Mouse (Mus musculus) neural tube, embryonic 14.5 days (tissue): ENCODE measurements around the gene Kif1bp. TPM values are rescaled to one million over a fixed set of nuclear protein-coding genes. Genes with fewer than 3 reads are reported as not detected.

ENCODE experiments used
- ATAC-seq: fragments of 200-750 bp; cut with Nextera tagmentation; 2 replicates; pipeline ENCODE4 v1.8.0; 2017; ENCODE audit warnings: low read depth, mild to moderate bottlenecking, moderate TSS enrichment, moderate library complexity
- H3K27ac ChIP-seq: fragments of 300-500 bp; sonication (generic); 2 replicates; pipeline ENCODE4 v1.5.1; 2014; ENCODE audit warnings: low read depth, mild to moderate bottlenecking, control low read depth, low read length, moderate library complexity, mixed read lengths
- H3K27me3 ChIP-seq: fragments of 300-500 bp; sonication (generic); 2 replicates; pipeline ENCODE4 v1.6.1; 2014; ENCODE audit warnings: low read length; ENCODE audit not compliant: control insufficient read depth, insufficient read depth
- H3K36me3 ChIP-seq: fragments of 300-500 bp; sonication (generic); 2 replicates; pipeline ENCODE4 v1.6.1; 2014; ENCODE audit warnings: low read length, mixed read lengths; ENCODE audit not compliant: control insufficient read depth, insufficient read depth
- H3K4me1 ChIP-seq: fragments of 300-500 bp; sonication (generic); 2 replicates; pipeline ENCODE4 v1.6.1; 2014; ENCODE audit warnings: low read length; ENCODE audit not compliant: control insufficient read depth, insufficient read depth
- H3K4me2 ChIP-seq: fragments of 300-500 bp; sonication (generic); 2 replicates; pipeline ENCODE4 v1.6.1; 2014; ENCODE audit warnings: mild to moderate bottlenecking, low read depth, low read length, control low read depth
- H3K4me3 ChIP-seq: fragments of 300-500 bp; sonication (generic); 2 replicates; pipeline ENCODE4 v1.5.1; 2014; ENCODE audit warnings: low read depth, low read length, control low read depth, mixed read lengths
- H3K9ac ChIP-seq: fragments of 300-500 bp; sonication (generic); replicated peaks from 2 replicates; pipeline ENCODE4 v1.6.1; 2014; ENCODE audit warnings: low read depth, mild to moderate bottlenecking, control low read depth, low read length, mixed read lengths
- H3K9me3 ChIP-seq: fragments of 300-500 bp; sonication (generic); 2 replicates; pipeline ENCODE4 v1.6.1; 2016; ENCODE audit warnings: low read length; ENCODE audit not compliant: control insufficient read depth
- WGBS: fragments of 180-500 bp; shearing (Covaris S2); extraction: QIAGEN DNeasy Blood & Tissue Kit; methylation state at CpG from one replicate; pipeline ENCODE4 v1.1.7; 2014; 5-methylcytosine and 5-hydroxymethylcytosine counted together
- polyA plus RNA-seq: library from polyadenylated mRNA; unstranded; fragments of >200 nt; fragmentation: Nextera tagmentation; extraction: Ambion mirVana; gene quantifications from 2 replicates; pipeline ENCODE4 v1.2.1, GENCODE M21; 2014

The Kif1bp gene
- polyA plus RNA-seq, 1 experiment from 2014 or later = 95.7 TPM

DNA sequence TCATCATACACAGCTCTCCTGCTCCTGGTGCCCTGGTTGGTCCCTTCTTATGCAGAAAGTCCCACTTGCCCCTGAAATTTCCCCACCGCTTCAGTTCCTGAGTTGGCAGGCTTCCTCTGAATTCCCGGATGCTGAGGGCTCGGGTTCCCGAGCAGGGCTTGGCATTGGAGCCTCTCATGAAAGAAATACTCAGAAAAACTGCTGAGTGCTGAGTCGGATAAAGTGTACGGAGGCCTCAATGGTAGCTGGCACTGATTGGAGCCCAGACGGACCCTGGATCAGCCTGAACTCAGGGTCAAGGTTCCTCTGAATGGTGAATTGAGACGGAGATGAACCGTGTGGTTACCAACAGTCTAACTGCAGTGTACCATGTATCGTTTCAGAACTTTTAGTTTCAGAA is 31.8 kb downstream of the Kif1bp start:
- Histone ChIP-seq H3K9me3 (no peaks in the 10 kb centered on the region), H3K4me2 (no peak overlapping the region), H3K4me1 (no peaks in the 10 kb centered on the region), H3K4me3 (no peak overlapping the region), H3K9ac (no peak overlapping the region), H3K27ac (no peak overlapping the region), H3K27me3 (no peaks in the 10 kb centered on the region), H3K36me3 (no peaks in the 10 kb centered on the region)
- no peak for ATAC-seq
- 86% methylated on average over 10 of the region's 10 CpGs for WGBS

DNA sequence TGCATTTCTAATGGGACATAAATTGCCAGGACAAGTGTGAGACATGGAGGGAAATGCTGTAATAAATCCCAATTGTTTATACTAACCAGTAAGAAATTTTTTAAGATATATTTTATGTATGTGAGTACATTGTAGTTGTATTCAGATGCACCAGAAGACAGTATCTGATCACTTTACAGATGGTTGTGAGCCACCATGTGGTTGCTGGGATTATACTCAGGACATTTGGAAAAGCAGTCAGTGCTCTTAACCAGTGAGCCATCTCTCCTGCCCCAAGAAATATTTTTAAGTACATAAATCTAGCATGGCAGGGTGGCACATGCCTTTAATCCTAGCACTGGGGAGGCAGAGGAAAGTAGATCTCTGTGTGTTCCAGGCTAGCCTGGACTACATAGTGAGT is 32.5 kb downstream of the Kif1bp start:
- Histone ChIP-seq H3K4me3 (no peak overlapping the region), H3K9ac (no peak overlapping the region), H3K27me3 (no peaks in the 10 kb centered on the region), H3K4me1 (no peaks in the 10 kb centered on the region), H3K4me2 (no peak overlapping the region), H3K36me3 (no peaks in the 10 kb centered on the region), H3K9me3 (no peaks in the 10 kb centered on the region), H3K27ac (no peak overlapping the region)
- ATAC-seq = no peak

DNA sequence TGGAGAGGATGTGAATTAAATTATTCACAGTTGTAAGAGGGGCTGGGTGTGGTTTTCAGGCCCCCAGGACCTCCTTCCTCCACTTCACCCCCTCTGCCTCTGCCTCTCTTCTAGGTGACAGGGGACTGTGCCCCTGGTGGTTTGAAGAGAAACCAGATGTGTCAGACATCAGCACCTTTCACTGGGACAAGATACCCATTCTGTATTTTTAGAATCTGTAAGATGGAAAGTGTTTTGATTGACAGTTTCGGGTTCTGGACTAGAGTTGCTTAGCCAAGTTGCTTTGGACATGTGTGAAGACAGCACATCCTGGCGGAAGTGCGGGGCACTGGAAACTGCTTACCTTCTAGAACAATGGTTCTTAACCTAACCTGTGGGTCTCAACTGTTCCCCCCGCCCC is 33.9 kb downstream of the Kif1bp start:
- WGBS = 93% methylated on average over 4 of the region's 4 CpGs
- H3K27me3 ChIP-seq = no peaks in the 10 kb centered on the region
- H3K27ac ChIP-seq = no peak overlapping the region
- no peak overlapping the region for H3K4me2 ChIP-seq
- no peak overlapping the region for H3K9ac ChIP-seq
- no peaks in the 10 kb centered on the region for H3K36me3 ChIP-seq
- no peaks in the 10 kb centered on the region for H3K4me1 ChIP-seq
- no peak overlapping the region for H3K4me3 ChIP-seq
- H3K9me3 ChIP-seq = no peaks in the 10 kb centered on the region
- ATAC-seq = no peak

DNA sequence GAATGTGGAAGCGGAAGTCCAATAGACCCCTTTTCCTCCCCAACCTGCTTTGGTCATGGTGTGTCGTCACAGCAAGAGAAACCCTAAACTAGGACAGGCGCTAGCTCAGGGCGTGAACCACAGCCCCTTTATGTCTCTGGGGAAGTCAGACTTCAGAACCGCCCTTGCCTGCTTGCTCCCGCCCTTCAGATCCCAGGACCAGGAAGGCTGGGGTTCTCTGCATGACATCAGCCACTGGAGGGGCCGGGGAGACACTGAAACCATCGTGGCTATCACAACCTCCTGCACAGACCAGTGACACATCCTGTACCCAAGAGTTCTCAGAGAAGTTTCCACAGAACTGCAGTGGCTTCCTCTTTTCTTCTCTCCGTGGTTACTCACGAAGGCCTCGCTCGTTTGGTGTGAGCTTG is 34.9 kb downstream of the Kif1bp start:
- no peaks in the 10 kb centered on the region for H3K27me3 ChIP-seq
- ATAC-seq = no peak
- 84% methylated on average over 12 of the region's 12 CpGs for WGBS
- no peak overlapping the region for H3K27ac ChIP-seq
- H3K4me1 ChIP-seq = no peaks in the 10 kb centered on the region
- H3K9ac ChIP-seq = no peak overlapping the region
- no peak overlapping the region for H3K4me3 ChIP-seq
- H3K4me2 ChIP-seq = no peak overlapping the region
- no peaks in the 10 kb centered on the region for H3K9me3 ChIP-seq
- H3K36me3 ChIP-seq = no peaks in the 10 kb centered on the region

DNA sequence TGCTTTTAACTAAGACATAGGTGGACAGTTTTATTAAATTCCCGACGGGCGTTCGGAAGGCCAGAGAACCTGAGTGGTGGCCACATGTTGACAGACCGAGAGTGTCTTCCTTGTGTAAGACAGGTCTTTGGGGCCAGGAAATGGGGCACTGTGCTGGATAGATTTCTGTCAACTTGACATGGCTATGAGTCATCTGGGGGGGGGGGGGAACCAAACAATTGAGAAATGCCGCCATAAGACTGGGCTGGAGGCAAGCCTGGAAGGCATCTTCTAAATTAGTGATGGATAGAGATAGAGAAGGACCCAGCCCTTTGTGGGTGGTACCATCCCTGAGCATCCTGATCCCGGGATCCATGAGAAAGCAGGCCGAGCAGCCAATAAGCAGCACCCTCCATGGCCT is 35.3 kb downstream of the Kif1bp start:
- WGBS = 95% methylated on average over 8 of the region's 8 CpGs
- no peak overlapping the region for H3K9ac ChIP-seq
- no peaks in the 10 kb centered on the region for H3K36me3 ChIP-seq
- H3K9me3 ChIP-seq = no peaks in the 10 kb centered on the region
- ATAC-seq = no peak
- H3K4me3 ChIP-seq = no peak overlapping the region
- no peak overlapping the region for H3K27ac ChIP-seq
- H3K27me3 ChIP-seq = no peaks in the 10 kb centered on the region
- H3K4me1 ChIP-seq = no peaks in the 10 kb centered on the region
- no peak overlapping the region for H3K4me2 ChIP-seq

DNA sequence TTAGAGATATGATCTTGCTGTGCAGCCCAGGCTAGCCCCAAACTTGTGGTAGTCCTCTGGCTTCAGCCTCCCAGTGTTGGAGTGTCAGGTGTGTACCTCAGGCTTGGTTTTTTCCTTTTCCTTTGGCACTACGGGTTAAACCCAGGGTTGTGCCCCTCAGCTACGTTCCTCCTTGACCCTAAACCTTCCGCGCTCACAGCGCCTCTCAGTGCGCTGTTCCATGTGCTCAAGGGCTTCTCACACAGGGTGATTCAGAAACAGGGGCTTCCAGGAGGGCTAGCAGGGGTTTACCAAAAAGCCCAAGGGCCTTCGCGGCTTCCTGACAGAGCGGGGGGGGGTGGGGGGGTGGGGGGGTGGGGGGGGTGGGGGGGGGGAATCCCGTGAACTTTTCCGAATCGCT is 35.8 kb downstream of the Kif1bp start:
- ATAC-seq = no peak
- Histone ChIP-seq H3K4me3 (no peak overlapping the region), H3K9me3 (no peaks in the 10 kb centered on the region), H3K4me2 (no peak overlapping the region), H3K27me3 (no peaks in the 10 kb centered on the region), H3K9ac (no peak overlapping the region), H3K27ac (no peak overlapping the region), H3K4me1 (no peaks in the 10 kb centered on the region), H3K36me3 (no peaks in the 10 kb centered on the region)
- WGBS = 97% methylated on average over 9 of the region's 12 CpGs

DNA sequence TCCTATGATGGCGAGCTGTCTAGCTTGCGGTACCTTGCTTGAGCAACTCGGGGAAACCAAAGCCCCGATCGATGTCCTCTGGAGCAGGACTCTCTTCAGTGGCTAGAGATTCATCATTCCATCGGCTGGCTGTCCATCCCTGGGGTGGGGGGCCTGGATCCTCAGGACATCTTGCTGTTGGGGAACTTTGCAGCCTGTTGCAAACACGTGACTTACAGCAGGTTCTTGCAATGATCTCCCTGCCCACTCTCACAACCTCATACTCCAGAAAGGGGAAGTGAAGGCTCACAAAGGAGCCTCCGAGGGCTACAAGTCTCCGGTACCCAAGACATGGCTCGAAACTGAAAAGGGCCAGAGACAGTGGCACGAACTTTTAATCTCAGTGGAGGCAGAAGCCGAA is 36.8 kb downstream of the Kif1bp start:
- Histone ChIP-seq H3K4me2 (no peak overlapping the region), H3K9ac (no peak overlapping the region), H3K27me3 (no peaks in the 10 kb centered on the region), H3K9me3 (no peaks in the 10 kb centered on the region), H3K4me3 (no peak overlapping the region), H3K36me3 (no peaks in the 10 kb centered on the region), H3K4me1 (no peaks in the 10 kb centered on the region), H3K27ac (no peak overlapping the region)
- 95% methylated on average over 12 of the region's 12 CpGs for WGBS
- ATAC-seq = no peak

DNA sequence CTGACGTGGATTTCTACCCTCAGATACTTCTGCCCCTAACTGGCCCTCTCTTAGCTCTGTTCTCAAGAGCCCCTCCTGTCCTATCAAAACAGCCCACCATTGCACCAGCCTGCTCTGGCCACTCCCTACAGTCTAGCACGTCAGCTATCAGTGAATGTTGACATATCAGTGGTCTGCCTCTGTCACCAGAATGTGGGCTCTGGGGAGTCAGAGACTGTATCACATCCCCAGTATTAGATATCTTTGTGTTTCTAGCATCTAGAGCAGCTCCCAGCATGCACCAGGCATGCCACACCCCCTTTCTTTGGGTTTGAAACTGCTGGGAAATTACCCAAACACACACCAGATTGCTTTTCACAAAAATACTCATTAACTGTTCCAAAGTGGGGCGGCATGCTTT is 37.5 kb downstream of the Kif1bp start:
- no peak overlapping the region for H3K4me2 ChIP-seq
- H3K36me3 ChIP-seq = no peaks in the 10 kb centered on the region
- no peak overlapping the region for H3K27ac ChIP-seq
- no peak overlapping the region for H3K9ac ChIP-seq
- no peak for ATAC-seq
- H3K4me1 ChIP-seq = no peaks in the 10 kb centered on the region
- 72% methylated on average over 3 of the region's 3 CpGs for WGBS
- H3K4me3 ChIP-seq = no peak overlapping the region
- no peaks in the 10 kb centered on the region for H3K27me3 ChIP-seq
- no peaks in the 10 kb centered on the region for H3K9me3 ChIP-seq

DNA sequence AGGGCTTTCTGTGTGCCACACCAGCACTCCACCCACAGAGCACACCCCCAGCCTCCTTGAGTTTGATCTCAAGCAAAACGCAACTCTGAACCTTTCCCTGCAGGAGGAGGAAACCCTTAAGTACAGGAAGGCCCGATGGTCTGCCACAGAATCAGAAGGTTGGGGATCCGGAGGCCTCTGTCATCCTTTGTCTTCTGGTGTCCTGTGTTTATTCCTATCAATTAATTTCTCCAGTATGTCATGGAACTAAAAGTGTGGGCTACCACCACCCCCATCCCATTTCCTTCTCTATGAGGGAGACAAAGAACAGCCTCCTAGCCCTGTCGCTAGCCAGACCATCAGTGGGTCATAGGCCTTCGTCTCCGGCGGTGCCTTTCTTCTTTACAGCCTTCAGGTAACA is 43.7 kb downstream of the Kif1bp start:
- no peak for ATAC-seq
- Histone ChIP-seq H3K27me3 (no peaks in the 10 kb centered on the region), H3K36me3 (no peaks in the 10 kb centered on the region), H3K9ac (no peak overlapping the region), H3K4me2 (no peak overlapping the region), H3K27ac (no peak overlapping the region), H3K4me3 (no peak overlapping the region), H3K9me3 (no peaks in the 10 kb centered on the region), H3K4me1 (no peaks in the 10 kb centered on the region)
- 83% methylated on average over 7 of the region's 7 CpGs for WGBS

DNA sequence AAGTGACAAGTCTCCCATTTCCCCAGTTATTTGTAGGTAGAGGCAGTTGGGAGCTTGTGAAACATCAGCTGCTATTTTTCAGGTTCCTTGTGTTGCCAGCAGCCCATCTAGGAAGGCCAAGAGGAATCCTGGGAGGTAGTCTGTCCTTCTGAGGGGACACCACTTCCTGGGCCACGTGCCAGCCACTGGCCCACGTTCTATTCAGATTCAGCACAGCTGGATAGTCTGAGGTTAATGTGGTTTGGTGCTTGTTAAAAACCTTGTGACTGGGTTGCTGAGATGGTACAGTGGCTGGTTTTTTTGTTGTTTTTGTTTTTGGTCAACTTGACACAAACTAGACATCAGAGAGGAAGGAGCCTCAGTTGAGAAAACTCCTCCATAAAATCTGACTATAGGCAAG is 45.4 kb downstream of the Kif1bp start:
- Histone ChIP-seq H3K9ac (no peak overlapping the region), H3K36me3 (no peaks in the 10 kb centered on the region), H3K27ac (no peak overlapping the region), H3K27me3 (no peaks in the 10 kb centered on the region), H3K4me3 (no peak overlapping the region), H3K4me2 (no peak overlapping the region), H3K4me1 (no peaks in the 10 kb centered on the region), H3K9me3 (no peaks in the 10 kb centered on the region)
- 50% methylated on average over 2 of the region's 2 CpGs for WGBS
- no peak for ATAC-seq
